Mouse (Mus musculus) liver, embryonic 14.5 days (tissue): Measurements from ENCODE around the gene Lingo3.
A peak's percentile ranks its signal among the peaks of the same experiment; 100 is the strongest.

Source experiments
- CTCF ChIP-seq: IDR thresholded peaks from 2 replicates; pipeline ENCODE4 v1.5.1; 2016; ENCODE audit warnings: antibody characterized with exemption, low read depth, control low read depth
- EP300 ChIP-seq: IDR thresholded peaks from 2 replicates; pipeline ENCODE4 v1.6.1; 2016; ENCODE audit warnings: antibody characterized with exemption, low read depth

- no peak for TF ChIP-seq CTCF
- TF ChIP-seq EP300: peak; percentile 97
These were observed 14.6 kb upstream of the Lingo3 start for GRCm38 (mm10) chr10:80858350-80858935.
